Mouse (Mus musculus): Measurements from ENCODE around the gene Cd2bp2. TPM values are rescaled to one million over a fixed set of nuclear protein-coding genes. Genes with fewer than 3 reads are reported as not detected.

Cd2bp2 gene
- polyA plus RNA-seq, 1 experiment from 2014 or later, result 17.4 TPM

Other genes with a start within 250 kb of the Cd2bp2 start
- gene Asphd1, start 246.5 kb downstream of the Cd2bp2 start, polyA plus RNA-seq (2015; fragmentation: Nextera tagmentation; extraction: Ambion mirVana), result not detected in 2 replicates
- gene Sez6l2, start 245.5 kb downstream of the Cd2bp2 start, polyA plus RNA-seq (2015; fragmentation: Nextera tagmentation; extraction: Ambion mirVana), result 0.15 and 0.19 TPM in 2 replicates
- 39.5 and 42.6 TPM in 2 replicates for gene Cdipt, start 220.1 kb downstream of the Cd2bp2 start, polyA plus RNA-seq (2015; fragmentation: Nextera tagmentation; extraction: Ambion mirVana)
- 0.30 and 0.74 TPM in 2 replicates for gene Cdiptos, start 220.0 kb downstream of the Cd2bp2 start, polyA plus RNA-seq (2015; fragmentation: Nextera tagmentation; extraction: Ambion mirVana)
- gene Mvp, start 181.4 kb downstream of the Cd2bp2 start, polyA plus RNA-seq (2015; fragmentation: Nextera tagmentation; extraction: Ambion mirVana), result 7.7 and 8.9 TPM in 2 replicates
- gene Pagr1b, start 179.6 kb downstream of the Cd2bp2 start, polyA plus RNA-seq (2015; fragmentation: Nextera tagmentation; extraction: Ambion mirVana), result not detected in 2 replicates
- gene Pagr1a, start 178.7 kb downstream of the Cd2bp2 start, polyA plus RNA-seq (2015; fragmentation: Nextera tagmentation; extraction: Ambion mirVana), result 17.2 and 24.3 TPM in 2 replicates
- 10.7 and 17.7 TPM in 2 replicates for gene Gm42742, start 175.0 kb downstream of the Cd2bp2 start, polyA plus RNA-seq (2015; fragmentation: Nextera tagmentation; extraction: Ambion mirVana)
- gene Prrt2, start 174.8 kb downstream of the Cd2bp2 start, polyA plus RNA-seq (2015; fragmentation: Nextera tagmentation; extraction: Ambion mirVana), result 0.24 and 0.67 TPM in 2 replicates
- gene Maz, start 169.0 kb downstream of the Cd2bp2 start, polyA plus RNA-seq (2015; fragmentation: Nextera tagmentation; extraction: Ambion mirVana), result 19.5 and 20.9 TPM in 2 replicates
- 102 and 103 TPM in 2 replicates for gene Kif22, start 153.6 kb downstream of the Cd2bp2 start, polyA plus RNA-seq (2015; fragmentation: Nextera tagmentation; extraction: Ambion mirVana)
- 0.58 TPM in 1 of 2 replicates, not detected in the other for gene Zg16, start 108.7 kb downstream of the Cd2bp2 start, polyA plus RNA-seq (2015; fragmentation: Nextera tagmentation; extraction: Ambion mirVana)
- gene AI467606, start 104.7 kb downstream of the Cd2bp2 start, polyA plus RNA-seq (2015; fragmentation: Nextera tagmentation; extraction: Ambion mirVana), result 8.1 and 8.7 TPM in 2 replicates
- 74.1 and 76.6 TPM in 2 replicates for gene Qprt, start 73.8 kb downstream of the Cd2bp2 start, polyA plus RNA-seq (2015; fragmentation: Nextera tagmentation; extraction: Ambion mirVana)
- gene Spn, start 58.2 kb downstream of the Cd2bp2 start, polyA plus RNA-seq (2015; fragmentation: Nextera tagmentation; extraction: Ambion mirVana), result 5.5 and 6.3 TPM in 2 replicates
- gene Tbc1d10b, start 12.4 kb upstream of the Cd2bp2 start, polyA plus RNA-seq (2015; fragmentation: Nextera tagmentation; extraction: Ambion mirVana), result 13.7 and 15.1 TPM in 2 replicates
- gene Mylpf, start 12.8 kb upstream of the Cd2bp2 start, polyA plus RNA-seq (2015; fragmentation: Nextera tagmentation; extraction: Ambion mirVana), result 61.0 and 92.3 TPM in 2 replicates
- 5.7 and 5.9 TPM in 2 replicates for gene Zfp553, start 37.0 kb upstream of the Cd2bp2 start, polyA plus RNA-seq (2015; fragmentation: Nextera tagmentation; extraction: Ambion mirVana)
- gene Sept1, start 37.1 kb upstream of the Cd2bp2 start, polyA plus RNA-seq (2015; fragmentation: Nextera tagmentation; extraction: Ambion mirVana), result 10.1 and 11.1 TPM in 2 replicates
- gene Zfp771, start 48.2 kb upstream of the Cd2bp2 start, polyA plus RNA-seq (2015; fragmentation: Nextera tagmentation; extraction: Ambion mirVana), result 11.0 and 13.8 TPM in 2 replicates
- 79.8 and 83.4 TPM in 2 replicates for gene Dctpp1, start 64.7 kb upstream of the Cd2bp2 start, polyA plus RNA-seq (2015; fragmentation: Nextera tagmentation; extraction: Ambion mirVana)
- 164 and 180 TPM in 2 replicates for gene Sephs2, start 78.0 kb upstream of the Cd2bp2 start, polyA plus RNA-seq (2015; fragmentation: Nextera tagmentation; extraction: Ambion mirVana)
- gene Itgal, start 100.2 kb upstream of the Cd2bp2 start, polyA plus RNA-seq (2015; fragmentation: Nextera tagmentation; extraction: Ambion mirVana), result 5.4 and 6.7 TPM in 2 replicates
- 4.1 and 4.2 TPM in 2 replicates for gene Zfp768, start 149.5 kb upstream of the Cd2bp2 start, polyA plus RNA-seq (2015; fragmentation: Nextera tagmentation; extraction: Ambion mirVana)
- 1.7 and 2.0 TPM in 2 replicates for gene Zfp747, start 180.0 kb upstream of the Cd2bp2 start, polyA plus RNA-seq (2015; fragmentation: Nextera tagmentation; extraction: Ambion mirVana)
- 1.3 TPM in 2 replicates for gene 9130019O22Rik, start 191.1 kb upstream of the Cd2bp2 start, polyA plus RNA-seq (2015; fragmentation: Nextera tagmentation; extraction: Ambion mirVana)
- gene E430018J23Rik, start 197.6 kb upstream of the Cd2bp2 start, polyA plus RNA-seq (2015; fragmentation: Nextera tagmentation; extraction: Ambion mirVana), result 1.8 and 1.9 TPM in 2 replicates
- 1.3 and 1.4 TPM in 2 replicates for gene Zfp764, start 210.8 kb upstream of the Cd2bp2 start, polyA plus RNA-seq (2015; fragmentation: Nextera tagmentation; extraction: Ambion mirVana)
- 8.0 and 8.3 TPM in 2 replicates for gene Zfp688, start 226.0 kb upstream of the Cd2bp2 start, polyA plus RNA-seq (2015; fragmentation: Nextera tagmentation; extraction: Ambion mirVana)